Mouse (Mus musculus): ENCODE results near the gene Magi1. TPM values are rescaled to one million over a fixed set of nuclear protein-coding genes. Genes with fewer than 3 reads are reported as not detected.

The Magi1 gene
- polyA plus RNA-seq, 1 experiment: 16.3 TPM

DNA sequence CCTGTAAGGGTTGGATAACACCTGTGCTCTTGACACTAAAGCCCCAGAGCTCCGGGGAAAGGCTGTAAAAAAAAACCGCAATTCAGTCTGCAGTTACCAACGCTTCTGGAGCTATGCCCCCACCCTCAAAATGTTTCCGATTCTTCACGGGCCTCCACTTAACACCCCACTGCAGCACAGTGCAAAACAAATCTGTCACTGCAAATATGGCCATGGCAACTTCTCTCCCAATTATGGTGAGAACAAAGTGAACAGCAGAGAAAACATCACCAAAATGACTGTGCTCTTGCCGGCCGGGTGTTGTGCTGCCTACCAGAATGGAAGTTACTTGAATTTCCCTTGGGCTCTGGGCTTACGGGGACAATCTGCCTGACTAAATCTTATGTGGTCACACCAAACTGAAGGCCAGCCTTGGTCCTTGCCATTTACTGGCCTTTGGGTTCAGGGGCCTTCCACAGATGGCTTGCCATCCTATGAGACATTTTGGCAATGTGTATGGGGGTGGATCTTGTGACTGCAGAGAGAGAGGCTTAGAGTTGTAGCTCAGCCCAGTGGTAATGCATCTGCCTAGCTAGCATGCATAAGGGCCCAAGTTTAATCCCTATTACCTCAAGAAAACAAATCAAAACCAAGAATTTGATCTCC lies 286.8 kb downstream of the Magi1 start:
- Histone ChIP-seq H3K27ac (ENCODE audit: insufficient read depth, low read length) (no peak overlapping the region), H3K4me1 (ENCODE audit: control insufficient read depth, insufficient read depth, low read length) (no peaks in the 10 kb centered on the region), H3K4me3 (ENCODE audit: insufficient read depth, low read length) (no peak overlapping the region)
- TF ChIP-seq CTCF (IDR thresholded peaks at IDR 0.05; ENCODE audit: borderline replicate concordance, insufficient read depth, low read length): no peak
- no peak for TF ChIP-seq POLR2A (IDR thresholded peaks at IDR 0.05; ENCODE audit: low read depth, low read length)

DNA sequence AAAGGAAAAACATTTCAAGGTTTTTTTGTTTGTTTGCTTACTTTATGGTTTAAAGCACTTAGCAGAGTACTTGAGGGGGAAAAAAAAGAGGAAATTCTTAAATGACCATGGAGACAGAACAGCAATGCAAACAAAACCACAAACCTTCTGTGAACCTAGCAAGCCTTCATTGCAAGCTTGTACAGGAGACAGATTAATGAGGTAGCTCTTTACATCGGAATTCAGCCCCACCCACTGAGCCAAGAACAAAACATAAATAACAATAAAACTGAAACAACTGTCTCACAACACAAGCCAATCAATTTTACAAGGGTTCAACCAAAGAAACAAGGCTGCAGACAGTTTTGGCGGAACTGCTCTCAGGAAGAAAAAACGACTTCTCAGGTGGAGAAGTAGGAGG lies 296.2 kb downstream of the Magi1 start:
- TF ChIP-seq CTCF (IDR thresholded peaks at IDR 0.05; ENCODE audit: borderline replicate concordance, insufficient read depth, low read length) (no peak), POLR2A (IDR thresholded peaks at IDR 0.05; ENCODE audit: low read depth, low read length) (no peak)

DNA sequence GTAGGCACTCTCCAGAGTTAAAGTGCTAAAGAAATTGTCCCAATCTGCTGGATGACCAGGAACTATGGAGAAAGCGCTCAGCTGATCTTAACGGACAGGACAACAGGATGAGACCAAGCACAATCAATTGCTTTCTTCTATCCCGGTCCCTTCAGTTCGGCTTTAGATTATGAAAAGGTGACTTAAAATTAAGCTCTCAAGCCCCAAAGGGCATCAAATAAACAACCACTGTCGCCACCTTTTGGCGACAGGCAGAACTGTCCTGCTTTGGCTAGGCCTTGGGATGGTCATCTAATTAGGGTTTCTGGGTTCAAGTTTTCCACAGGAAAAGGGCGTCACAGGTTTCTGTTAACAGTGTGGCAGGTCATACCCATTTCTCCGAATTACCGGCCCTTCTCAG lies 298.6 kb downstream of the Magi1 start:
- no peaks in the 10 kb centered on the region for H3K4me1 ChIP-seq (ENCODE audit: control insufficient read depth, insufficient read depth, low read length)
- no peak for TF ChIP-seq POLR2A (IDR thresholded peaks at IDR 0.05; ENCODE audit: low read depth, low read length)
- TF ChIP-seq CTCF (IDR thresholded peaks at IDR 0.05; ENCODE audit: borderline replicate concordance, insufficient read depth, low read length): peak; percentile 39; the same call in 1 of the 2 replicates
- no peak overlapping the region for H3K4me3 ChIP-seq (ENCODE audit: insufficient read depth, low read length)
- H3K27ac ChIP-seq (ENCODE audit: insufficient read depth, low read length): no peak overlapping the region

More for the DNA sequence above, 296.2 kb downstream of the Magi1 start:
- H3K4me1 ChIP-seq (ENCODE audit: control insufficient read depth, insufficient read depth, low read length): no peaks in the 10 kb centered on the region
- no peak overlapping the region for H3K27ac ChIP-seq (ENCODE audit: insufficient read depth, low read length)
- H3K4me3 ChIP-seq (ENCODE audit: insufficient read depth, low read length): no peak overlapping the region

DNA sequence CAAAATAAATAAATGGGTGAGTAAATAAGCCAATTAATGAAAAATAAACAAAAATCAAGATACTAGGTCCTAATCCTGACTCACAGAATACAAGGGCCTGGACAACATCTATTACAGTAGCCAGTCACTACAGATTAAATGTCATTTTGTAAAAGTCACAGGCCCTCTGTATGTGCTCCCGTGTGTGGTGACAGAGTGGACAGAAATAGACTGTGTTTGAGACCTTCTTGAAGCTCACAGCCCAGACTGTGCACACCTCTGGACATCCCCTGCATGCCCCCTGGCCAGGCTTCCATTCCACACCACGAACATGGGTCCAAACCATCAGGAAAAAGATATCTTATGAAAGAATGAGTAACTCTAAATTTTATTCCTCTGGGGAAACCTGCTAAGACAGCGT lies 300.2 kb downstream of the Magi1 start:
- Histone ChIP-seq H3K4me3 (ENCODE audit: insufficient read depth, low read length) (no peak overlapping the region), H3K27ac (ENCODE audit: insufficient read depth, low read length) (no peak overlapping the region), H3K4me1 (ENCODE audit: control insufficient read depth, insufficient read depth, low read length) (no peaks in the 10 kb centered on the region)
- TF ChIP-seq POLR2A (IDR thresholded peaks at IDR 0.05; ENCODE audit: low read depth, low read length): no peak
- no peak for TF ChIP-seq CTCF (IDR thresholded peaks at IDR 0.05; ENCODE audit: borderline replicate concordance, insufficient read depth, low read length)

DNA sequence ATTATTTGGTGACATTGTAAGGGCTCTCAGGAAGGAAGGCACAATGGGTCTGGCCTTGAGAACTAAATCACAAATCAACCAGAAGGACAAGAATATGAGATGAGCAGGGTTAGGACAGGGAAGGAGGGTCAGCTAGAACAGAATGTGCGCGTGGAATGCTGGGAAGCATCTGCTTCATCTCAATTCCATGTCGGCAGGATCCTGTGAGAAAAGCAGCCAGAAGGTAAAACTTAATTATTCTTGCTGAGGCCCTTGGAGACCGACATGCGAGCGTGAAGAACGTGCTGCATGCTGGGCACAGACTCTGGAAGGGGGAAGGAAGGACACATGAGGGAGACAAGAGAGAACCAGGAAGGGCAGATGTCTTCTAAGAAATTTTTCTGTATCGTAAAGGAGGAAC lies 302.5 kb downstream of the Magi1 start:
- H3K4me3 ChIP-seq (ENCODE audit: insufficient read depth, low read length): no peak overlapping the region
- no peak for TF ChIP-seq POLR2A (IDR thresholded peaks at IDR 0.05; ENCODE audit: low read depth, low read length)
- no peak for TF ChIP-seq CTCF (IDR thresholded peaks at IDR 0.05; ENCODE audit: borderline replicate concordance, insufficient read depth, low read length)
- no peaks in the 10 kb centered on the region for H3K4me1 ChIP-seq (ENCODE audit: control insufficient read depth, insufficient read depth, low read length)
- H3K27ac ChIP-seq (ENCODE audit: insufficient read depth, low read length): no peak overlapping the region

DNA sequence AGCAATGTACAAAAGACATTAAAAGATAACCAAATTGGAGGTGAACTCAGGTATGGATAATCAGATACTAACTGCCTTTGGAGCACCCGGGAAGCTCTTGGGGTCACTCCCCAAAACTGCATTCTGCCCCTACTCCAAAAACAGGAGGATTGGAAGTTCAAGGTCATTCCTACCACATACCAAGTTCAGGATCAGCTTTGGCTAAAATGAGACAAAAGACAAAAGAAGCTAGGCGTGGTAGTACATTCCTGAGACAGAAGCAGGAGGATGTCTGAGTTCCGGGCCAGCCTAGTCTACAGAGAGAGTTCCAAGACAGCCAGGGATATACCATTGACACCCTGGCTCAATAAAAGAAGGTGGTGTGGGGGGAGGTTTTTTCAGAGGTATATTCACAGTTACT lies 304.5 kb downstream of the Magi1 start:
- no peaks in the 10 kb centered on the region for H3K4me1 ChIP-seq (ENCODE audit: control insufficient read depth, insufficient read depth, low read length)
- H3K4me3 ChIP-seq (ENCODE audit: insufficient read depth, low read length): no peak overlapping the region
- no peak for TF ChIP-seq POLR2A (IDR thresholded peaks at IDR 0.05; ENCODE audit: low read depth, low read length)
- no peak for TF ChIP-seq CTCF (IDR thresholded peaks at IDR 0.05; ENCODE audit: borderline replicate concordance, insufficient read depth, low read length)
- H3K27ac ChIP-seq (ENCODE audit: insufficient read depth, low read length): no peak overlapping the region

DNA sequence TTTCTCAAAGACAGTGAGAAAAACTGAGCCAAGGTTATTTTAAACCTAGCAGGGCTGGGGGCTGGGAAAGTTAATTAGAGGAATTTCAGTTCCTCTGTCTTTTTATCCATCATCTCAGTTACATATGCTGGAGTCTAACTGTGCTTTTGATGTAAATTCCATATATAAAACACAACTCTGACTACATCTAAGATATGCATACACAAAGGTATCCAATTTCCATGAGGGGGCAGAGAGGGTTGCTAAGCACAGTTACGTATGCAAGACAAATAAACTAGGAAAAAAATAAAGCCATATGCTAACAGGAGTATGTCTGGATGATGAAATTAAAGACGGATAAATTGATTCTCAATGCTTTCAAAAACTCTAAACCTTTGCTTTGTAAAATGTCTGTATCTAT lies 315.0 kb downstream of the Magi1 start:
- Histone ChIP-seq H3K4me1 (ENCODE audit: control insufficient read depth, insufficient read depth, low read length) (no peaks in the 10 kb centered on the region), H3K4me3 (ENCODE audit: insufficient read depth, low read length) (no peak overlapping the region), H3K27ac (ENCODE audit: insufficient read depth, low read length) (no peak overlapping the region)
- no peak for TF ChIP-seq POLR2A (IDR thresholded peaks at IDR 0.05; ENCODE audit: low read depth, low read length)
- TF ChIP-seq CTCF (IDR thresholded peaks at IDR 0.05; ENCODE audit: borderline replicate concordance, insufficient read depth, low read length): no peak

DNA sequence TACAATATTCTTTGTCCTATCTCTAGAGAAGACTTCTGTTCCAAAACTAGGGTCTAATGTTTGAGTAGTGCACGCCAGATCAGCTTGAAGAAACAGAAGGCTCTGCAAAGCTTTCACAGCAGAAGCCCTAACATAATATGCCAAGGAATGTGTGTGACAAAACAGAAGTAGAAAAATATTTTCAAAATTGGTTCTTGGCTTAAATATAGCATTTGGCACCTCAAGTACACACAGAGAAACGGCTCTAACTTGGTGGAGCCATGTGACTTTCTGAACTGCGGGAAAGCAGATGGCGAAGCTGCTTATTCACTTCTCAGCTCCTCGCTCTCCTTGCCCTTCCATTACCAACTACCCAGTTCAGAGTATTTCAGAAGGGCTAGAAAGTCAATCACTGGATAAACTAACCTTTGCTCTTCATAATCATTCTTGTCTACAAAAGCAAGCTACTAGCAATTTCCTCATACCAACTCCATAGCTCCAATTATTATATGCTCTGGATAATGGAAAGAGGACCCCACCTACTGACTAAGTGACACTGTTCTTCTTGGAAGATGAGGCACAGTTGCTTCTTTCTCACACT lies 320.9 kb downstream of the Magi1 start:
- H3K27ac ChIP-seq (ENCODE audit: insufficient read depth, low read length): no peak overlapping the region
- H3K4me1 ChIP-seq (ENCODE audit: control insufficient read depth, insufficient read depth, low read length): no peaks in the 10 kb centered on the region
- TF ChIP-seq CTCF (IDR thresholded peaks at IDR 0.05; ENCODE audit: borderline replicate concordance, insufficient read depth, low read length) (no peak), POLR2A (IDR thresholded peaks at IDR 0.05; ENCODE audit: low read depth, low read length) (no peak)
- H3K4me3 ChIP-seq (ENCODE audit: insufficient read depth, low read length): no peak overlapping the region

DNA sequence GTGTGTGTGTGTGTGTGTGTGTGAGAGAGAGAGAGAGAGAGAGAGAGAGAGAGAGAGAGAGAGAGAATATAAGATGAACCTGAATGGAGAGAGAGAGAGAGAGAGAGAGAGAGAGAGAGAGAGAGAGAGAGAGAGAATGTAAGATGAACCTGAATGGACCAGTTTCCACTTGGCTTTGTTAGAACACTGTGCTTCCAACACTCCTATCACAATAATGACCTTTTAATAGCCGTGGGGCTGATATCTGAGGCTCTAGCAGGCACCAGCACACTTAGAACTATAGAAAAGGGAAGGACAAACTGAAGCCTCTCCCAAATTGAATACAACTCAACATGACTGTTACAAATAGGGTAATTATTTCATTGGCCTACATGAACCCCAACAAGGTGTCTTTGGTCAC lies 321.9 kb downstream of the Magi1 start:
- Histone ChIP-seq H3K4me1 (ENCODE audit: control insufficient read depth, insufficient read depth, low read length) (no peaks in the 10 kb centered on the region), H3K27ac (ENCODE audit: insufficient read depth, low read length) (no peak overlapping the region), H3K4me3 (ENCODE audit: insufficient read depth, low read length) (no peak overlapping the region)
- TF ChIP-seq CTCF (IDR thresholded peaks at IDR 0.05; ENCODE audit: borderline replicate concordance, insufficient read depth, low read length) (no peak), POLR2A (IDR thresholded peaks at IDR 0.05; ENCODE audit: low read depth, low read length) (no peak)

DNA sequence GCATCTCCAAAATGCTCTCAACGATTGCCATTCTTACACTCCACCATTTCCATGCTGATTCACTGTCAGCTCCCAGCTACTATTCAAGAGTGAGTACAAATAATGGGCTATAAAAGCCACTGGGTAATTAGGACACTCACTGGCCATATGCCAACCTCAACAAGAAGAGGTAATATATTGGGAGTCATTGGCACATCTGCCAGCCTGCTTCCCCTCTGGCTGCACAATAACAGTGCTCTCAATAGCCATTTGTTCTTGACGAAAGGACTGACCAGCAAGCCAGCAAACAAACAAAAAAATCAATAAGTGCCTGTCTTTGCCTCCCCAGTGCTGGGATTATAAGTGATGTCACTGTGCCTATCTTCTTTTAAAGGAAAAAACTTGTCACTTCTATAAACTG lies 326.5 kb downstream of the Magi1 start:
- Histone ChIP-seq H3K27ac (ENCODE audit: insufficient read depth, low read length) (no peak overlapping the region), H3K4me3 (ENCODE audit: insufficient read depth, low read length) (no peak overlapping the region), H3K4me1 (ENCODE audit: control insufficient read depth, insufficient read depth, low read length) (no peaks in the 10 kb centered on the region)
- TF ChIP-seq CTCF (IDR thresholded peaks at IDR 0.05; ENCODE audit: borderline replicate concordance, insufficient read depth, low read length): no peak
